Mouse (Mus musculus): ENCODE data around the gene Ccdc33.

DNA sequence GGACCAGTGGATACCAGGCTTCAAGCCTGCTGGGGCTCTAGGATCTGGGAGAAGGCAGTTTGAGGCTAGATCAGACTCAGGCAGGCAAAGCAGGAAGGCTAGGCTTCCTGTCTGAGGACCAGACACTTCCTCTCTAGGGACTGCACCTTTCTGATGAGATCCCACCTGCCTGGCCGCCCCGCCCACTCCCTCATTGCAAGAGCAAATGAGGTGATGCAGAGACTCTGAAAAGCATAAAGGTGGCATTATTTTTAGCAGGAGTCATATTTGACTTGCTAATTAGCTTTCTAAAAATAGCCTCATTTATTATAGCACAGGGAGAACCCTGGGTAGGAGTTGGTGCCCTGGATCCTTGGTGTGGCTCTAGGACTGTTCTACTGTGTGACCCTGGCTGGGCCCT is 130.5 kb downstream of the Ccdc33 start:
- no peak for TF ChIP-seq CTCF (IDR thresholded peaks at IDR 0.05; ENCODE audit: insufficient read depth, low read length)
- TF ChIP-seq POLR2A (IDR thresholded peaks at IDR 0.05; ENCODE audit: borderline replicate concordance, extremely low read depth, low read depth, low read length) = no peak
